Mouse (Mus musculus) liver, postnatal 0 days (tissue): ENCODE measurements around the gene Nufip1. TPM values are rescaled to one million over a fixed set of nuclear protein-coding genes. Genes with fewer than 3 reads are reported as not detected.
A peak's percentile ranks its signal among the peaks of the same experiment; 100 is the strongest.

Source experiments
- ATAC-seq: fragments of 200-750 bp; cut with Nextera tagmentation; 2 replicates; pipeline ENCODE4 v1.8.0; 2017; ENCODE audit warnings: mild to moderate bottlenecking, moderate library complexity
- DNase-seq: peaks from one replicate; pipeline ENCODE4 v3.0.0-alpha.2; 2016
- H3K27ac ChIP-seq: fragments of 300-500 bp; sonication (generic); 2 replicates; pipeline ENCODE4 v1.5.1; 2014; ENCODE audit warnings: antibody characterized with exemption, moderate library complexity, mild to moderate bottlenecking, low read depth
- H3K27me3 ChIP-seq: fragments of 300-500 bp; sonication (generic); 2 replicates; pipeline ENCODE4 v1.6.1; 2014; ENCODE audit warnings: low read length, control low read depth, mixed read lengths; ENCODE audit not compliant: insufficient read depth
- H3K36me3 ChIP-seq: fragments of 300-500 bp; sonication (generic); replicated peaks from 2 replicates; pipeline ENCODE4 v1.6.1; 2014; ENCODE audit warnings: mild to moderate bottlenecking, control low read depth, low read length, moderate library complexity, mixed read lengths; ENCODE audit not compliant: insufficient read depth
- H3K4me1 ChIP-seq: fragments of 300-500 bp; sonication (generic); 2 replicates; pipeline ENCODE4 v1.6.1; 2014; ENCODE audit warnings: antibody characterized with exemption, mild to moderate bottlenecking, control low read depth; ENCODE audit not compliant: insufficient read depth
- H3K4me2 ChIP-seq: fragments of 300-500 bp; sonication (generic); 2 replicates; pipeline ENCODE4 v1.6.1; 2014; ENCODE audit warnings: low read depth, mild to moderate bottlenecking, low read length, moderate library complexity, mixed read lengths
- H3K4me3 ChIP-seq: fragments of 300-500 bp; sonication (generic); 2 replicates; pipeline ENCODE4 v1.5.1; 2014; ENCODE audit warnings: low read depth, low read length
- H3K9ac ChIP-seq: fragments of 300-500 bp; sonication (generic); replicated peaks from 2 replicates; pipeline ENCODE4 v1.6.1; 2014; ENCODE audit warnings: mild to moderate bottlenecking, moderate library complexity
- H3K9me3 ChIP-seq: fragments of 300-500 bp; sonication (generic); 2 replicates; pipeline ENCODE4 v1.6.1; 2016; ENCODE audit warnings: mild to moderate bottlenecking, control low read depth, low read length, mixed read lengths
- CTCF ChIP-seq: sonication (generic); IDR thresholded peaks from 2 replicates; pipeline ENCODE4 v1.5.1; 2016; ENCODE audit warnings: antibody characterized with exemption, low read depth
- EP300 ChIP-seq: IDR thresholded peaks from 2 replicates; pipeline ENCODE4 v1.6.1; 2016; ENCODE audit warnings: antibody characterized with exemption, low read depth, mild to moderate bottlenecking
- WGBS: fragments of 180-500 bp; shearing (Covaris S2); extraction: QIAGEN DNeasy Blood & Tissue Kit; methylation state at CpG from one replicate; pipeline ENCODE4 v1.1.7; 2014; ENCODE audit not compliant: insufficient replicate concordance; 5-methylcytosine and 5-hydroxymethylcytosine counted together
- polyA plus RNA-seq: library from polyadenylated mRNA; unstranded; fragments of >200 nt; fragmentation: Nextera tagmentation; extraction: Ambion mirVana; gene quantifications from 2 replicates; pipeline ENCODE4 v1.2.1, GENCODE M21; 2015

The Nufip1 gene
- polyA plus RNA-seq, 1 experiment from 2014 or later: 4.7 TPM

- no peak overlapping the region for H3K27ac ChIP-seq
- no peaks in the 10 kb centered on the region for H3K27me3 ChIP-seq
- H3K4me1 ChIP-seq: peaks cover 13% of the 10 kb centered on the region
- H3K9ac ChIP-seq: no peak overlapping the region
- 35% methylated on average over 7 of the region's 7 CpGs for WGBS
- no peaks in the 10 kb centered on the region for H3K9me3 ChIP-seq
- no peak for DNase-seq
- H3K4me2 ChIP-seq: peak overlapping the region; percentile 16; the same call in 1 of the 2 replicates
- peak; percentile 50 for ATAC-seq
- H3K4me3 ChIP-seq: no peak overlapping the region
- no peaks in the 10 kb centered on the region for H3K36me3 ChIP-seq
- TF ChIP-seq CTCF: no peak
- peak; percentile 89 for TF ChIP-seq EP300
Observed at GRCm38 (mm10) chr14:76145868-76146267, 35.2 kb downstream of the Nufip1 start.

GRCm38 (mm10) chr14:76147061-76147460 is 36.4 kb downstream of the Nufip1 start:
- Histone ChIP-seq H3K4me3 (no peak overlapping the region), H3K9ac (no peak overlapping the region), H3K4me2 (no peak overlapping the region), H3K27me3 (no peaks in the 10 kb centered on the region), H3K36me3 (no peaks in the 10 kb centered on the region), H3K4me1 (peaks cover 18% of the 10 kb centered on the region), H3K27ac (no peak overlapping the region), H3K9me3 (no peaks in the 10 kb centered on the region)
- DNase-seq: no peak
- WGBS: 78% methylated on average over 6 of the region's 6 CpGs
- no peak for ATAC-seq
- TF ChIP-seq CTCF (no peak), EP300 (no peak)

GRCm38 (mm10) chr14:76148294-76148693 is 37.6 kb downstream of the Nufip1 start:
- Histone ChIP-seq H3K4me2 (no peak overlapping the region), H3K4me1 (peaks cover 23% of the 10 kb centered on the region), H3K9ac (no peak overlapping the region), H3K4me3 (no peak overlapping the region), H3K9me3 (no peaks in the 10 kb centered on the region), H3K36me3 (no peaks in the 10 kb centered on the region), H3K27ac (no peak overlapping the region), H3K27me3 (no peaks in the 10 kb centered on the region)
- no peak for DNase-seq
- 87% methylated on average over 10 of the region's 10 CpGs for WGBS
- ATAC-seq: no peak
- TF ChIP-seq CTCF (no peak), EP300 (no peak)

- ATAC-seq (peak; percentile 57), DNase-seq (peak; percentile 85)
- Histone ChIP-seq H3K4me3 (peak overlapping the region; percentile 32), H3K9me3 (no peaks in the 10 kb centered on the region), H3K9ac (peak overlapping the region; percentile 18; the same call in 1 of the 2 replicates), H3K4me2 (peak overlapping the region; percentile 60), H3K36me3 (no peaks in the 10 kb centered on the region), H3K4me1 (peaks cover 24% of the 10 kb centered on the region), H3K27me3 (no peaks in the 10 kb centered on the region), H3K27ac (peak overlapping the region; percentile 69)
- TF ChIP-seq EP300: peak; percentile 96
- no peak for TF ChIP-seq CTCF
- 17% methylated on average over 13 of the region's 13 CpGs for WGBS
Observed at GRCm38 (mm10) chr14:76149531-76150179, 39.0 kb downstream of the Nufip1 start.

GRCm38 (mm10) chr14:76150499-76150898 is 39.8 kb downstream of the Nufip1 start:
- Histone ChIP-seq H3K36me3 (no peaks in the 10 kb centered on the region), H3K27ac (no peak overlapping the region), H3K27me3 (no peaks in the 10 kb centered on the region), H3K4me1 (peaks cover 24% of the 10 kb centered on the region), H3K9me3 (no peaks in the 10 kb centered on the region), H3K4me2 (no peak overlapping the region; the same call in 1 of the 2 replicates), H3K9ac (no peak overlapping the region; the same call in 1 of the 2 replicates), H3K4me3 (no peak overlapping the region)
- TF ChIP-seq EP300 (no peak), CTCF (no peak)
- no peak for ATAC-seq
- 76% methylated on average over 11 of the region's 11 CpGs for WGBS
- no peak for DNase-seq

GRCm38 (mm10) chr14:76151011-76151410 is 40.3 kb downstream of the Nufip1 start:
- peaks cover 24% of the 10 kb centered on the region for H3K4me1 ChIP-seq
- no peaks in the 10 kb centered on the region for H3K36me3 ChIP-seq
- 37% methylated on average over 2 of the region's 2 CpGs for WGBS
- H3K4me3 ChIP-seq: no peak overlapping the region
- DNase-seq (no peak), ATAC-seq (no peak)
- H3K9ac ChIP-seq: no peak overlapping the region
- H3K27me3 ChIP-seq: no peaks in the 10 kb centered on the region
- TF ChIP-seq CTCF: no peak
- TF ChIP-seq EP300: no peak
- H3K9me3 ChIP-seq: no peaks in the 10 kb centered on the region
- no peak overlapping the region for H3K27ac ChIP-seq
- no peak overlapping the region for H3K4me2 ChIP-seq

GRCm38 (mm10) chr14:76151820-76152161 is 41.1 kb downstream of the Nufip1 start:
- Histone ChIP-seq H3K4me1 (peaks cover 24% of the 10 kb centered on the region), H3K36me3 (no peaks in the 10 kb centered on the region), H3K4me3 (peak overlapping the region; percentile 66), H3K27ac (peak overlapping the region; percentile 94), H3K9ac (peak overlapping the region; percentile 80), H3K27me3 (no peaks in the 10 kb centered on the region), H3K9me3 (no peaks in the 10 kb centered on the region), H3K4me2 (peak overlapping the region; percentile 82)
- no peak for ATAC-seq
- WGBS: under 1% methylated on average over 10 of the region's 10 CpGs
- no peak for TF ChIP-seq CTCF
- TF ChIP-seq EP300: no peak
- DNase-seq: no peak
